Mouse (Mus musculus): ENCODE data around the gene Spns3. TPM values are rescaled to one million over a fixed set of nuclear protein-coding genes. Genes with fewer than 3 reads are reported as not detected.

The Spns3 gene
- polyA plus RNA-seq, 1 experiment from 2014 or later, result 0.95 TPM

- Histone ChIP-seq H3K9ac (no peak overlapping the region), H3K36me3 (peaks cover 92% of the 10 kb centered on the region), H3K4me2 (replicated peaks) (no peak overlapping the region), H3K27ac (replicated peaks) (no peak overlapping the region), H3K9me3 (replicated peaks) (no peaks in the 10 kb centered on the region), H3K27me3 (no peaks in the 10 kb centered on the region), H3K4me3 (replicated peaks) (no peak overlapping the region), H3K4me1 (peaks cover 12% of the 10 kb centered on the region)
- WGBS, result 90% methylated on average over 6 of the region's 6 CpGs
- no peak for ATAC-seq (ENCODE audit: insufficient number of reproducible peaks, low FRiP score, low TSS enrichment, low read depth)
Measured at GRCm38 (mm10) chr11:72446311-72447105, 103.8 kb downstream of the Spns3 start.

Other genes starting within 250 kb of the Spns3 start
- gene Xaf1, start 248.9 kb downstream of the Spns3 start, polyA plus RNA-seq (2015; fragmentation: Nextera tagmentation; extraction: Ambion mirVana), result 4.5 and 5.5 TPM in 2 replicates
- not detected in 2 replicates for gene Fbxo39, start 236.1 kb downstream of the Spns3 start, polyA plus RNA-seq (2015; fragmentation: Nextera tagmentation; extraction: Ambion mirVana)
- gene Tekt1, start 188.1 kb downstream of the Spns3 start, polyA plus RNA-seq (2015; fragmentation: Nextera tagmentation; extraction: Ambion mirVana), result 20.6 and 40.5 TPM in 2 replicates
- 58.8 and 64.3 TPM in 2 replicates for gene Smtnl2, start 138.8 kb downstream of the Spns3 start, polyA plus RNA-seq (2015; fragmentation: Nextera tagmentation; extraction: Ambion mirVana)
- 6.3 and 7.0 TPM in 2 replicates for gene Ggt6, start 115.0 kb downstream of the Spns3 start, polyA plus RNA-seq (2015; fragmentation: Nextera tagmentation; extraction: Ambion mirVana)
- 123 and 138 TPM in 2 replicates for gene Mybbp1a, start 109.2 kb downstream of the Spns3 start, polyA plus RNA-seq (2015; fragmentation: Nextera tagmentation; extraction: Ambion mirVana)
- gene Spns2, start 60.6 kb downstream of the Spns3 start, polyA plus RNA-seq (2015; fragmentation: Nextera tagmentation; extraction: Ambion mirVana), result 11.8 and 12.0 TPM in 2 replicates
- gene Ube2g1, start 56.8 kb upstream of the Spns3 start, polyA plus RNA-seq (2015; fragmentation: Nextera tagmentation; extraction: Ambion mirVana), result 63.6 and 64.3 TPM in 2 replicates
- gene Ankfy1, start 139.5 kb upstream of the Spns3 start, polyA plus RNA-seq (2015; fragmentation: Nextera tagmentation; extraction: Ambion mirVana), result 20.3 and 21.0 TPM in 2 replicates
- 9.4 and 9.6 TPM in 2 replicates for gene Cyb5d2, start 245.6 kb upstream of the Spns3 start, polyA plus RNA-seq (2015; fragmentation: Nextera tagmentation; extraction: Ambion mirVana)
- gene Zzef1, start 245.7 kb upstream of the Spns3 start, polyA plus RNA-seq (2015; fragmentation: Nextera tagmentation; extraction: Ambion mirVana), result 9.7 and 11.7 TPM in 2 replicates